Mouse (Mus musculus) cerebral cortex, adult 2 months (tissue): ENCODE measurements around the gene Efhc1.

Experiments
- WGBS: fragments of 180-500 bp; shearing (Covaris S2); methylation state at CpG from one replicate; pipeline ENCODE4 v1.1.7; 2018; 5-methylcytosine and 5-hydroxymethylcytosine counted together

Gene Efhc1

DNA sequence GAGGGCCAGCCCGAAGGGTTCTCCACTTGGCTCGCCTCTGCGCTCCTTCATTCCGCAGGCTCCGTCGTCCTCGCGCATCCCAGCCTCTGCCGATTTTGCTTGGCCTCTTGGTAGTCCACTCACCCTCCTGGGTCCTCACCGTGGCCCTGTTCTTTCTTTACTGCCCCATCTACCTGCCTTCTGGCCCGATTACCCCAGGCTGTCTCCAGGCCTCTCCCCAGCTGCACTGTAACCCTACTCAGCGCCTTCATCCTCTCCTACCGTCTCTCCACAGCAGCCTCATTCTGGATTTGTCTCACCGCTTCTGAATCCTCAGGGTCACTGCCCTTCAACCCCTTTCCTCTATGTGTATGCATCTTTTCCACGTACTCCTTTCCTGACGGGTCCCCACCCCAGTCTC is 373 bp downstream of the Efhc1 start:
- 5% methylated on average over 16 of the region's 16 CpGs for WGBS

DNA sequence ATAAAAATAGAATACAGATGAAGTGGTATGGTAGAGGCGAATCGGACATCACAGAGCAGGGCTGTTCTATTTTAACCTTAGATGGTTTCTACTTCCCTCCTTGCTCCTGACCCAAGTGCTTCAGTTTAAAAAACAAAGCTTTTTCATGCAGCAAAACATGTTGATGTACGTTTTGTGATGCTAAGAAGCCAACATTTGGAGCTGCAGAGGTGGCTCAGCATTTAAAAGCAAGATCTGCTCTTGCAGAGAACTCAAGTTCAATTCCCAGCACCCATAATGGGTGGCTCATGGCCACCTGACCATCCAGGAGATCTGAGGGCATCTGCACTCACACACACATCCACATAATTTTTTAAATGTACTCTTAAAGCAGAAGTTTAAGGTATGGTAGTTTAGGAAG is 3.5 kb downstream of the Efhc1 start:
- WGBS, result 79% methylated on average over 3 of the region's 3 CpGs

- 81% methylated on average over 2 of the region's 2 CpGs for WGBS
These were observed 18.2 kb downstream of the Efhc1 start for GRCm38 (mm10) chr1:20969642-20970041.

DNA sequence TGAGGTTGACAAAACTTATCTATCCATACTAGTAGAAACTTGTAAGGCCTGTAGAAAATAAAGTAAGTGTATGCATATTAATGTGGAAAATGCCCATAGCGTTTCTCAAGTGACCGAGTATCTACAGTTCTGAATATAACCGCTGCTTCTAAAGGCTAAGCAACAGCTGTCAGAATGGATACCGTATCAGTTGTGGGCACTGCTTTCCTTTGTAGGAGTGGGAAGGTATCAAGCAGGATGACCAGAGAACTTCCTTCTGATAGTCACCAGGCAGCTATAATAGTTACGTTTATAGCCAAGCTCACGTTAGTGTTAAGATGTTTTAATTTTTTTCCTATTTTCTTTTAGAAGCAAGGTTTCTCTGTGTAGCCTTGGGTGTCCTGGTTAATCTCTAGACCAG is 22.0 kb downstream of the Efhc1 start:
- 96% methylated on average over 6 of the region's 6 CpGs for WGBS

DNA sequence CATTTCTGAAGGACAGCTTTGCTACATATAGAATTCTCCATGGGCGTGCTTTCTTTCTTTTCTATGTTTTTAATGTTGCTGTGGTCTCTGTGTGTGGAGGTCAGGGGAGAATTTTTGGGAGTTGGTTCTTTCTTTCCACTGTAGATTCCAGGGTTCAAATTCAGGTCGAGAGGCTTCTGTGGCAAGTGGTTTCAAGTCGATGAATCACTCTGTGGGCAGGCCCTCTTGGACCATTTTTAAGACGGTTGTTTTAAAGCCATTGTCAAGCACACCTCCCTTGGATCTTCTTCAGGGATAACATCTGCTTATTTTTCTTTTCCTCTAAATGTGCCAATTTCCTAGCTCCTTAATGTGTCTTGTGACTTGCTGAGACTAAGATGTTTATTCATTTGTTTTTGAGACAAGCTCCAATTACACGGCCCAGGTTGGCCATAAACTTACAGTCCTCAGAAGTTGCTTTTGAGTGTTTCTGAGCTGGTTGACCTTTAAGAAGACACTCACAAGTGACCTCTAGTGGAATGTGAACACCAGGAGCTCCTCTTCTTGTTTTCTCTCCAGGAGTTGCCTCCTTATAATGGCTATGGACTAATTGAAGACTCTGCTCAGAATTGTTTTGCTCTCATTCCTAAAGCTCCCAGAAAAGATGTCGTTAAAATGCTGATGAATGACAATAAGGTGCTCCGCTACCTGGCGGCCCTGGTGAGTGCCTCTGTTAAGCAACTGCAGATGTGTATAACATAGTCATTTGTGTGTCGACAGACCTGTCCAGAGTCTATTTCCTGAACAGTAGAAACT is 23.1 kb downstream of the Efhc1 start:
- 75% methylated on average over 9 of the region's 9 CpGs for WGBS

- 90% methylated on average over 1 of the region's 1 CpGs for WGBS
These were observed 29.1 kb downstream of the Efhc1 start for GRCm38 (mm10) chr1:20980553-20980952.

DNA sequence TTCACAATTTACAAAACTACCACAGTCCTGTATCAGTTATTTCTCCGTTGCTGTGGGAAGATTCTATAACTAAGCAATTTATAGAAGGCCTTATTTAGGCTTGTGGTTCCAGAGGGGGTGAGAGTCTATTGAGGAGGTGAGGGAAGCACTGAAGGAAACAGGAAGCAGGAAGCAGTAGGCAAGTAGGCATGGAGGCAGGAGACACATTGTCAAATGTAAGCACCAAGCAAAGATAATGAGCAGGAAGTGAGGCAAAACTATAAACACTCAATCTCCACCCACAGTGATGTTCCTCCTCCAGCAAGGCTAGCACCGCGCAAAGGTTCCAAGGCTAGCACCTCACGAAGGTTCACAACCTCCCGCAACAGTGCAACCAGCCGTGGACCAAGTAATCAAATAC is 30.3 kb downstream of the Efhc1 start:
- whole genome bisulfite sequencing, result 76% methylated on average over 6 of the region's 6 CpGs

- WGBS, result 66% methylated on average over 2 of the region's 2 CpGs
These were observed 32.7 kb downstream of the Efhc1 start for GRCm38 (mm10) chr1:20984103-20984502.

GRCm38 (mm10) chr1:20984582-20984981 is 33.2 kb downstream of the Efhc1 start:
- WGBS, result 66% methylated on average over 4 of the region's 4 CpGs

GRCm38 (mm10) chr1:20986378-20987056 is 35.1 kb downstream of the Efhc1 start:
- WGBS, result 74% methylated on average over 10 of the region's 10 CpGs

- 90% methylated on average over 11 of the region's 11 CpGs for WGBS
These were observed 38.1 kb downstream of the Efhc1 start for GRCm38 (mm10) chr1:20989461-20990083.

GRCm38 (mm10) chr1:20993690-20994089 is 42.3 kb downstream of the Efhc1 start:
- WGBS, result 88% methylated on average over 3 of the region's 3 CpGs

GRCm38 (mm10) chr1:20994338-20994737 is 42.9 kb downstream of the Efhc1 start:
- 83% methylated on average over 5 of the region's 5 CpGs for WGBS

DNA sequence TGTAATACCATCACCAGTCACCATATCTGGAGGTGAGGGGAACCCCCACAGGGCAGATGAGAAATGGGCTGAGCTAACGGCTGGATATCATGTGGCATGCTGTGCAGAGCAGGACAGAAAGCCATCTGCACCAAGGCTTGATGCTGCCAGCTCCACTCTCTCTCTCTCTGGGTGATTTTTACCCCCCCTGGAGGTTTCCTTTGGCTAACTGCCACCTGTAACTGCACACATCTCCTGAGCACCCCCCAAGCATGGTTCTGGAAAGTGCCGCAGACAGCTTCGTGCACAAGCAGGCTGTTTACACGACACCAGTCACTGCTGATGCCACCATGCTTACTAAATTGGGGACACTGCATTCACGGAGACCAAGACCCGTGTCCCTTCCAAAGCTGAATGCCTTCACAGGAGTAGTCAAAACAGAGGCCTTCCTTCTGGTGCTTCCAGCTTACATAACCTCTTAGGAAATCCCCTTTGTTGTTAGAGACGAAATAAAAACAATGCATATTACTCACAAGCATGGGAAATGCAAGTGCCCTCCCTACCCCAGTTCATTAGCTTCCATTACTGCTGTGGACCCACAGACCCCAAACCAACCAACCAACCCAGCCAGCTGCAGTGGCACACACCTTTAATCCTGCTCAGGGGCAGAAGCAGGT is 44.0 kb downstream of the Efhc1 start:
- 27% methylated on average over 7 of the region's 7 CpGs for WGBS

GRCm38 (mm10) chr1:20996603-20997327 is 45.3 kb downstream of the Efhc1 start:
- 82% methylated on average over 17 of the region's 17 CpGs for WGBS

- 85% methylated on average over 2 of the region's 2 CpGs for WGBS
These were observed 45.9 kb downstream of the Efhc1 start for GRCm38 (mm10) chr1:20997328-20997689.

DNA sequence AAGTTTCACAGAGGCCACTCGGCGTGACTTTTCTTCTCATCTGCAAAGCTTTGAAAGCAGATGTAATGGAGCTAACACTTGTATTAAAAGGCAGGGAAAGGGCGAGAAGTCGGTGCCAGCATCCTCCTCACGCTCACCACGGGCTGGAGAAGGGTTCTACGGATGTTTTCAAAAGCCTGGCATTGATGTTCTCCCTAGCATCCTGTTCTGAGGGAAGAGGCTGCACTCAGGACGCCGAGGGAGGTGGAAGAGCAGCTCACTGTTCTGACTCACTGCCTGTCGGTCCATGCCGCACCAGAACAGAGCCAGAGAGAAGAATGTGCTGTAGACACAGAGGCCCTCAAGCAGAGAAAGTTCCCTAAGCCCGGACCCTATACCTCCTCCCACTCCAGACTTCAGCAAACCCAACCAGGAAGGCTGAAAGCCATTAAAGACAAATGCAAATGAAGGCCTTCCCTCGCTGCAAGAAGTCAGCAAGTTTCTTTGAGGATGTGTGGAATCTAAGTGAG is 46.5 kb downstream of the Efhc1 start:
- 60% methylated on average over 13 of the region's 13 CpGs for WGBS

- WGBS, result 72% methylated on average over 14 of the region's 14 CpGs
These were observed 51.1 kb downstream of the Efhc1 start for GRCm38 (mm10) chr1:21002246-21003142.

- WGBS, result 83% methylated on average over 8 of the region's 8 CpGs
These were observed 53.2 kb downstream of the Efhc1 start for GRCm38 (mm10) chr1:21004596-21004995.

DNA sequence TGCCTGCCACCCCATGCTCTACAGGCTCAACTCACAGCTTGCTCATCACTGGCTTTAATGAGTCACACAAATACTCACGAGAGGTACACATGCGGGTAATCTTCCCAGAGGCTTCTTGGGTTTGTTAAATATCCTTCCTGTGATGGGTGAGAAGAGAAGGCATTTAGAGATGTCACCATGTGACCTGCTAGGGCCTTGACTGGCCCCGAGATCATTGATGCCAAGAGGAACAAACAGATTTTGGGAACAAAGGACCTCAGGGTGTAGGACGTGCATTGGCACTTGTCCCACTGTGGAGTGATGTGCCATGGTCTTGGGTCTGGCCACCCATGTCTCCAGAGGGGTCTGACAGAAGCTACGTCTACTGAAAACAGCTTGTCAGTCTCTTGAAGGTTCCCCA is 55.3 kb downstream of the Efhc1 start:
- 81% methylated on average over 5 of the region's 5 CpGs for WGBS
